Mouse (Mus musculus): ENCODE measurements around the gene Azin2. TPM values are rescaled to one million over a fixed set of nuclear protein-coding genes. Genes with fewer than 3 reads are reported as not detected.

Gene Azin2
- polyA plus RNA-seq, 1 experiment: 17.4 TPM

GRCm38 (mm10) chr4:128995238-128995637 lies 33.0 kb upstream of the Azin2 start:
- TF ChIP-seq TCF3 (IDR thresholded peaks at IDR 0.05; ENCODE audit: insufficient read length, low read depth) (no peak), MYOG (IDR thresholded peaks at IDR 0.05; ENCODE audit: control insufficient read depth in 1 of 3, insufficient read depth in 1 of 3, insufficient read length in 2 of 3, low read depth in 2 of 3) (no peak), USF1 (IDR thresholded peaks at IDR 0.05; ENCODE audit: low read depth) (no peak), POLR2A (IDR thresholded peaks at IDR 0.05; ENCODE audit: insufficient read length, low read depth) (no peak), REST (IDR thresholded peaks at IDR 0.05; ENCODE audit: insufficient read depth, insufficient read length) (no peak), MYOD1 (IDR thresholded peaks at IDR 0.05; ENCODE audit: control insufficient read depth in 1 of 3, insufficient read length in 2 of 3, low read depth in 2 of 3) (no peak), MAX (IDR thresholded peaks at IDR 0.05; ENCODE audit: low read depth) (no peak), SRF (IDR thresholded peaks at IDR 0.05; ENCODE audit: control insufficient read depth, insufficient read length, low read depth) (no peak), TCF12 (IDR thresholded peaks at IDR 0.05; ENCODE audit: insufficient read depth, poor library complexity, severe bottlenecking) (no peak), CEBPB (IDR thresholded peaks at IDR 0.05; ENCODE audit: insufficient read depth, poor library complexity, severe bottlenecking) (no peak), E2F4 (IDR thresholded peaks at IDR 0.05; ENCODE audit: insufficient read depth) (no peak), POLR2AphosphoS2 (IDR thresholded peaks at IDR 0.05; ENCODE audit: insufficient read length, low read depth) (no peak)
- H3K4me2 ChIP-seq (ENCODE audit: low read depth): no peak overlapping the region
- no peaks in the 10 kb centered on the region for H3K27me3 ChIP-seq (ENCODE audit: control insufficient read depth, insufficient read depth, insufficient read length)
- H3K36me3 ChIP-seq (ENCODE audit: control insufficient read depth, insufficient read depth): peaks cover 24% of the 10 kb centered on the region
- H3K79me2 ChIP-seq (ENCODE audit: control insufficient read depth, insufficient read depth): peaks cover 59% of the 10 kb centered on the region
- peak overlapping the region; percentile 76 for H3K4me3 ChIP-seq
- no peak overlapping the region for H3ac ChIP-seq (ENCODE audit: control insufficient read depth, insufficient read length)

- H3ac ChIP-seq (ENCODE audit: control insufficient read depth, insufficient read length): peak overlapping the region; percentile 2
- TF ChIP-seq E2F4 (IDR thresholded peaks at IDR 0.05; ENCODE audit: insufficient read depth) (no peak), POLR2A (IDR thresholded peaks at IDR 0.05; ENCODE audit: insufficient read length, low read depth) (no peak), REST (IDR thresholded peaks at IDR 0.05; ENCODE audit: insufficient read depth, insufficient read length) (no peak), TCF12 (IDR thresholded peaks at IDR 0.05; ENCODE audit: insufficient read depth, poor library complexity, severe bottlenecking) (no peak), TCF3 (IDR thresholded peaks at IDR 0.05; ENCODE audit: insufficient read length, low read depth) (no peak), POLR2AphosphoS2 (IDR thresholded peaks at IDR 0.05; ENCODE audit: insufficient read length, low read depth) (no peak), USF1 (IDR thresholded peaks at IDR 0.05; ENCODE audit: low read depth) (no peak)
- peak overlapping the region; percentile 91 for H3K4me2 ChIP-seq (ENCODE audit: low read depth)
- peak overlapping the region; percentile 76 for H3K4me3 ChIP-seq
- H3K36me3 ChIP-seq (ENCODE audit: control insufficient read depth, insufficient read depth): peaks cover 10% of the 10 kb centered on the region
- peaks cover 53% of the 10 kb centered on the region for H3K79me2 ChIP-seq (ENCODE audit: control insufficient read depth, insufficient read depth)
- H3K27me3 ChIP-seq (ENCODE audit: control insufficient read depth, insufficient read depth, insufficient read length): no peaks in the 10 kb centered on the region
Measured at GRCm38 (mm10) chr4:128993675-128994074, 31.4 kb upstream of the Azin2 start.

DNA sequence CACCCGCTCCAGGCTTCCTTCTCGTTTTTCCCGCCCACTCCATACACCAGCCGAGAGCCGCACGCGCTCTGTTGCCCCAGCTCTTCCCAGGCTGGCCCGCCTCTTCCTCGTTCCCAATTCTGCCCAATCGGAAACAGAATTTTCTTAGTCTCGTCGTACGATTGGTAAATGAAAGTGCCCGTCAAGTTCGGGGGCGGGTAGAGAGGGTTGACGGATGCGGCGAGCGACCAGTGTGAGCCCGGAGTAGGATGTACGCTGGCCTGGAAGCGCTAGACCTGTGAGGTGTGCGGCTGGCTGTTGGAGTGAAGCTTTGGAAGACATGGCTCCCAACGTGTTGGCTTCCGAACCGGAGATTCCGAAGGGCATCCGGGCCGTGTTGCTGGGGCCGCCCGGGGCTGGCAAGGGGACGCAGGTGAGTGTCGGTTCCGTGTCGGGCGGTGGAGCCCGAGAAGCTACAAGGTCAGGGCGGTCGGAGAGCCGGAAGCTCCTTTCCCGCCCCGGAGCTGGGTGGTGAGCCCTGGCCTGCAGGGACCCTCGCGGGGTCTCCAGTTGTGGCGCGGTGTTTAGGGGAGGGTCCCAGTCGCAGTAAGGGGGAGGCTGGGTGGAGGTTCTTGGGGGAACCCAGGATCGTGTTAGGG lies 30.9 kb upstream of the Azin2 start:
- peaks cover 49% of the 10 kb centered on the region for H3K79me2 ChIP-seq (ENCODE audit: control insufficient read depth, insufficient read depth)
- H3K4me3 ChIP-seq: peak overlapping the region; percentile 76
- peaks cover 8% of the 10 kb centered on the region for H3K36me3 ChIP-seq (ENCODE audit: control insufficient read depth, insufficient read depth)
- peak overlapping the region; percentile 91 for H3K4me2 ChIP-seq (ENCODE audit: low read depth)
- H3K27me3 ChIP-seq (ENCODE audit: control insufficient read depth, insufficient read depth, insufficient read length): no peaks in the 10 kb centered on the region
- TF ChIP-seq REST (IDR thresholded peaks at IDR 0.05; ENCODE audit: insufficient read depth, insufficient read length): no peak
- peak; percentile 60 for TF ChIP-seq MAX (IDR thresholded peaks at IDR 0.05; ENCODE audit: low read depth)
- peak; percentile 87 for TF ChIP-seq POLR2A (IDR thresholded peaks at IDR 0.05; ENCODE audit: insufficient read length, low read depth)
- TF ChIP-seq POLR2AphosphoS2 (IDR thresholded peaks at IDR 0.05; ENCODE audit: insufficient read length, low read depth): peak; percentile 92
- peak; percentile 81 for TF ChIP-seq E2F4 (IDR thresholded peaks at IDR 0.05; ENCODE audit: insufficient read depth)
- TF ChIP-seq MYOD1 (IDR thresholded peaks at IDR 0.05; ENCODE audit: control insufficient read depth in 1 of 3, insufficient read length in 2 of 3, low read depth in 2 of 3): no peak
- TF ChIP-seq SRF (IDR thresholded peaks at IDR 0.05; ENCODE audit: control insufficient read depth, insufficient read length, low read depth): no peak
- TF ChIP-seq MYOG (IDR thresholded peaks at IDR 0.05; ENCODE audit: control insufficient read depth in 1 of 3, insufficient read depth in 1 of 3, insufficient read length in 2 of 3, low read depth in 2 of 3): no peak
- TF ChIP-seq TCF12 (IDR thresholded peaks at IDR 0.05; ENCODE audit: insufficient read depth, poor library complexity, severe bottlenecking): no peak
- H3ac ChIP-seq (ENCODE audit: control insufficient read depth, insufficient read length): peak overlapping the region; percentile 2

- Histone ChIP-seq H3K36me3 (ENCODE audit: control insufficient read depth, insufficient read depth) (peaks cover 8% of the 10 kb centered on the region), H3K27me3 (ENCODE audit: control insufficient read depth, insufficient read depth, insufficient read length) (no peaks in the 10 kb centered on the region), H3K4me3 (no peak overlapping the region), H3ac (ENCODE audit: control insufficient read depth, insufficient read length) (no peak overlapping the region), H3K4me2 (ENCODE audit: low read depth) (no peak overlapping the region), H3K79me2 (ENCODE audit: control insufficient read depth, insufficient read depth) (peaks cover 39% of the 10 kb centered on the region)
- TF ChIP-seq E2F4 (IDR thresholded peaks at IDR 0.05; ENCODE audit: insufficient read depth) (no peak), TCF3 (IDR thresholded peaks at IDR 0.05; ENCODE audit: insufficient read length, low read depth) (no peak), SRF (IDR thresholded peaks at IDR 0.05; ENCODE audit: control insufficient read depth, insufficient read length, low read depth) (no peak), USF1 (IDR thresholded peaks at IDR 0.05; ENCODE audit: low read depth) (no peak), MYOG (IDR thresholded peaks at IDR 0.05; ENCODE audit: control insufficient read depth in 1 of 3, insufficient read depth in 1 of 3, insufficient read length in 2 of 3, low read depth in 2 of 3) (no peak), POLR2AphosphoS2 (IDR thresholded peaks at IDR 0.05; ENCODE audit: insufficient read length, low read depth) (no peak), POLR2A (IDR thresholded peaks at IDR 0.05; ENCODE audit: insufficient read length, low read depth) (no peak), MYOD1 (IDR thresholded peaks at IDR 0.05; ENCODE audit: control insufficient read depth in 1 of 3, insufficient read length in 2 of 3, low read depth in 2 of 3) (no peak), REST (IDR thresholded peaks at IDR 0.05; ENCODE audit: insufficient read depth, insufficient read length) (no peak), MAX (IDR thresholded peaks at IDR 0.05; ENCODE audit: low read depth) (no peak), CEBPB (IDR thresholded peaks at IDR 0.05; ENCODE audit: insufficient read depth, poor library complexity, severe bottlenecking) (no peak), TCF12 (IDR thresholded peaks at IDR 0.05; ENCODE audit: insufficient read depth, poor library complexity, severe bottlenecking) (no peak)
Measured at GRCm38 (mm10) chr4:128992176-128992575, 29.9 kb upstream of the Azin2 start.
